Comparison of ENCODE assay signal across 8 mouse cellular contexts in genomic region chr7:116442226-116442625, GRCm38 (mm10). TPM values are rescaled to one million over a fixed set of nuclear protein-coding genes. Genes with fewer than 3 reads are reported as not detected.
A peak's percentile ranks its signal among the peaks of the same experiment; 100 is the strongest.
DNase-seq lines count a peak whose midpoint lies in the region; ATAC-seq and TF ChIP-seq lines count a peak whose summit lies in the region.

No protein-coding gene starts in this region.

- peak; percentile 34 for DNase-seq in lung, embryonic 14.5 days
- DNase-seq in lung, postnatal 36 days = no peak
- DNase-seq in hindbrain, embryonic 11.5 days (ENCODE audit: low spot score) = peak; percentile 11
- no peak for DNase-seq in liver, embryonic 11.5 days (ENCODE audit: low spot score)
- DNase-seq in layer of hippocampus, postnatal 10 days (ENCODE audit: low spot score in 2 of 2) = no peak
- DNase-seq in frontal cortex, postnatal 10 days (ENCODE audit: low spot score in 2 of 2) = no peak

- peak overlapping the region; percentile 91 for H3K4me3 ChIP-seq in lung, embryonic 14.5 days (ENCODE audit: low read depth, low read length)
- H3K4me3 ChIP-seq in hindbrain, embryonic 11.5 days (ENCODE audit: low read depth, low read length) = peak overlapping the region; percentile 81
- H3K4me3 ChIP-seq in liver, embryonic 11.5 days (ENCODE audit: low read depth, low read length) = peak overlapping the region; percentile 84
- peak overlapping the region; percentile 82 for H3K4me3 ChIP-seq in stomach, embryonic 16.5 days (replicated peaks; ENCODE audit: low read length)

- no peak for TF ChIP-seq CTCF in lung, embryonic 14.5 days (IDR thresholded peaks at IDR 0.05; ENCODE audit: low read depth)

- H3K9ac ChIP-seq in lung, embryonic 14.5 days = peak overlapping the region; percentile 86
- H3K9ac ChIP-seq in hindbrain, embryonic 11.5 days (ENCODE audit: low read depth, low read length) = peak overlapping the region; percentile 88
- no peak overlapping the region; the same call in 1 of the 2 replicates for H3K9ac ChIP-seq in liver, embryonic 11.5 days (ENCODE audit: low read depth, low read length)
- peak overlapping the region; percentile 93 for H3K9ac ChIP-seq in stomach, embryonic 16.5 days (ENCODE audit: low read length)

- H3K4me1 ChIP-seq in lung, embryonic 14.5 days (ENCODE audit: insufficient read depth) = peaks cover 5% of the 10 kb centered on the region; the same call in 1 of the 2 replicates
- H3K4me1 ChIP-seq in hindbrain, embryonic 11.5 days (replicated peaks; ENCODE audit: control insufficient read depth, insufficient read depth, low read length) = peaks cover 5% of the 10 kb centered on the region; the same call in 1 of the 2 replicates
- peaks cover 11% of the 10 kb centered on the region; the same call in 1 of the 2 replicates for H3K4me1 ChIP-seq in liver, embryonic 11.5 days (replicated peaks; ENCODE audit: control insufficient read depth, insufficient read depth, low read length)
- H3K4me1 ChIP-seq in stomach, embryonic 16.5 days (ENCODE audit: control insufficient read depth, insufficient read depth, low read length) = peaks cover 20% of the 10 kb centered on the region

- no peaks in the 10 kb centered on the region for H3K27me3 ChIP-seq in lung, embryonic 14.5 days (ENCODE audit: insufficient read depth, low read length)
- no peaks in the 10 kb centered on the region for H3K27me3 ChIP-seq in hindbrain, embryonic 11.5 days (ENCODE audit: control insufficient read depth, insufficient read depth, low read length)
- H3K27me3 ChIP-seq in liver, embryonic 11.5 days (replicated peaks; ENCODE audit: control insufficient read depth, insufficient read depth, low read length) = 0 out of 2 replicates have a peak, but pooled peaks cover 2% of the 10 kb centered on the region
- no peaks in the 10 kb centered on the region for H3K27me3 ChIP-seq in stomach, embryonic 16.5 days (ENCODE audit: control insufficient read depth, insufficient read depth, low read length)

- no peaks in the 10 kb centered on the region for H3K9me3 ChIP-seq in lung, embryonic 14.5 days (ENCODE audit: low read depth, low read length)
- H3K9me3 ChIP-seq in hindbrain, embryonic 11.5 days (ENCODE audit: control insufficient read depth, low read length) = no peaks in the 10 kb centered on the region
- no peaks in the 10 kb centered on the region for H3K9me3 ChIP-seq in liver, embryonic 11.5 days (ENCODE audit: control insufficient read depth, low read length)
- no peaks in the 10 kb centered on the region; the same call in 1 of the 2 replicates for H3K9me3 ChIP-seq in stomach, embryonic 16.5 days (replicated peaks; ENCODE audit: control insufficient read depth, low read length)

- no peak overlapping the region for H3K27ac ChIP-seq in lung, embryonic 14.5 days (ENCODE audit: low read depth)
- no peak overlapping the region for H3K27ac ChIP-seq in hindbrain, embryonic 11.5 days (ENCODE audit: low read depth, low read length)
- no peak overlapping the region for H3K27ac ChIP-seq in liver, embryonic 11.5 days (ENCODE audit: low read depth, low read length)
- H3K27ac ChIP-seq in stomach, embryonic 16.5 days (ENCODE audit: low read length) = 0 out of 2 replicates have a peak overlapping the region, but pooled peaks have one; percentile 11

- no peaks in the 10 kb centered on the region for H3K36me3 ChIP-seq in lung, embryonic 14.5 days (ENCODE audit: insufficient read depth)
- no peaks in the 10 kb centered on the region for H3K36me3 ChIP-seq in hindbrain, embryonic 11.5 days (ENCODE audit: control insufficient read depth, insufficient read depth, low read length)
- no peaks in the 10 kb centered on the region for H3K36me3 ChIP-seq in liver, embryonic 11.5 days (ENCODE audit: control insufficient read depth, insufficient read depth, low read length)
- peaks cover 4% of the 10 kb centered on the region; the same call in 1 of the 2 replicates for H3K36me3 ChIP-seq in stomach, embryonic 16.5 days (ENCODE audit: control insufficient read depth, insufficient read depth, low read length)

- no peak for ATAC-seq in lung, embryonic 14.5 days (ENCODE audit: insufficient read depth)
- no peak for ATAC-seq in hindbrain, embryonic 11.5 days (ENCODE audit: low FRiP score)
- ATAC-seq in liver, embryonic 11.5 days (replicated peaks; ENCODE audit: low FRiP score) = no peak
- no peak for ATAC-seq in stomach, embryonic 16.5 days (ENCODE audit: insufficient read depth, low FRiP score)
- no peak for ATAC-seq in megakaryocyte-erythroid progenitor cell, adult 5-6 weeks (replicated peaks; ENCODE audit: low FRiP score, low TSS enrichment, poor library complexity, severe bottlenecking)

- WGBS in lung, embryonic 14.5 days = 4% methylated on average over 7 of the region's 7 CpGs
- 4% methylated on average over 7 of the region's 7 CpGs for WGBS in hindbrain, embryonic 11.5 days
- WGBS in liver, embryonic 11.5 days = 21% methylated on average over 7 of the region's 7 CpGs
- 5% methylated on average over 7 of the region's 7 CpGs for WGBS in stomach, embryonic 16.5 days

- peak overlapping the region; percentile 92 for H3K4me2 ChIP-seq in lung, embryonic 14.5 days
- peak overlapping the region; percentile 81 for H3K4me2 ChIP-seq in hindbrain, embryonic 11.5 days (replicated peaks; ENCODE audit: low read depth, low read length)
- peak overlapping the region; percentile 93 for H3K4me2 ChIP-seq in liver, embryonic 11.5 days
- peak overlapping the region; percentile 75 for H3K4me2 ChIP-seq in stomach, embryonic 16.5 days (ENCODE audit: low read depth, low read length)

RNA-seq across cellular contexts. Expression of gene Pik3c2a, which starts 1.0 kb away (rescaled TPM):
- 33.4 and 35.6 TPM in 2 replicates for polyA plus RNA-seq in lung, embryonic 14.5 days (2014; fragmentation: Nextera tagmentation; extraction: Ambion mirVana)
- 23.4 and 26.5 TPM in 2 replicates for polyA plus RNA-seq in hindbrain, embryonic 11.5 days (2014; fragmentation: Nextera tagmentation; extraction: Ambion mirVana)
- 14.9 and 16.8 TPM in 2 replicates for polyA plus RNA-seq in liver, embryonic 11.5 days (2014; fragmentation: Nextera tagmentation; extraction: Ambion mirVana)
- polyA plus RNA-seq in stomach, embryonic 16.5 days (2015; fragmentation: Nextera tagmentation; extraction: Ambion mirVana) = 28.7 and 29.3 TPM in 2 replicates
- 10 to 100 TPM; 22.2 to 23.8 TPM for total RNA-seq in layer of hippocampus, postnatal 10 days (2021)
- 2.9 and 5.2 TPM in 2 replicates for total RNA-seq in megakaryocyte-erythroid progenitor cell, adult 5-6 weeks (2014; fragmentation: Nextera tagmentation)
- 1.8 and 3.4 TPM in 2 replicates for total RNA-seq in megakaryocyte-erythroid progenitor cell, adult 5-6 weeks (2017)

Comparison
In these comparisons a context has a peak if more than half of its experiments do, and no peak if none do; other contexts are left out.
1. DNase-seq: peak in lung, embryonic 14.5 days (single experiment) and hindbrain, embryonic 11.5 days (single experiment); none in lung, postnatal 36 days (single experiment), liver, embryonic 11.5 days (single experiment), layer of hippocampus, postnatal 10 days (0 of 2) and frontal cortex, postnatal 10 days (0 of 2).
2. Peak in every context shown above with its lines, with median percentiles within 50 percentile points of each other: H3K4me2 ChIP-seq and H3K4me3 ChIP-seq.